Mouse (Mus musculus): ENCODE data around the gene Rac3. TPM values are rescaled to one million over a fixed set of nuclear protein-coding genes. Genes with fewer than 3 reads are reported as not detected.
"Not testable (repeated sequence)": the region's sequence is repeated elsewhere in the genome, so short reads cannot be mapped to it uniquely, and the experiment has no call there.

Gene Rac3
- total RNA-seq, 2 experiments from 2014 or later: 1.6 TPM; not detected in 1

- peak; percentile 40 for ATAC-seq (replicated peaks; ENCODE audit: low FRiP score, low TSS enrichment, poor library complexity, severe bottlenecking)
Measured at GRCm38 (mm10) chr11:120726243-120727168, 5.2 kb downstream of the Rac3 start.

- ATAC-seq (replicated peaks; ENCODE audit: low FRiP score, low TSS enrichment, poor library complexity, severe bottlenecking): peak; percentile 89
Measured at GRCm38 (mm10) chr11:120727169-120727527, 5.9 kb downstream of the Rac3 start, which contains the start of gene Dcxr. TSS of gene Dcxr (minus strand) at chr11:120727281.

DNA sequence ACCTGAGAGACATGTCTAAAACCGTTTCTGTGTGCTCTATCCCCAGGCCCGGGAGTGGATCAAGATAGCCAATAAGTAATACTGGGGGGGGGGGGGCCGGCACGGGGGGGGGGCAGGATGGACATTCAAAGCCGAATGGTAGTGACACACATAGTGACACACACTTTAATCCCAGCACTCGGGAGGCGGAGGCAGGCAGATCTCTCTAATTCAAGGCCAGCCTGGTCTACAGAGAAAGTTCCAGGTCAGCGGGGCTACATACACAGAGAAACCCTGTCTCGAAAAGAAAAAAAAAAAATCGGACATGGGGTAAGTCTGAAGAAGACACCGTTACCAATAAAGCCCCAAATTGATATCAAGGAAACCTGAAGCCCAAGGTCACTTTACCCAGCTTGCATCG is 6.3 kb downstream of the Rac3 start:
- no peak for ATAC-seq (replicated peaks; ENCODE audit: low FRiP score, low TSS enrichment, poor library complexity, severe bottlenecking)

DNA sequence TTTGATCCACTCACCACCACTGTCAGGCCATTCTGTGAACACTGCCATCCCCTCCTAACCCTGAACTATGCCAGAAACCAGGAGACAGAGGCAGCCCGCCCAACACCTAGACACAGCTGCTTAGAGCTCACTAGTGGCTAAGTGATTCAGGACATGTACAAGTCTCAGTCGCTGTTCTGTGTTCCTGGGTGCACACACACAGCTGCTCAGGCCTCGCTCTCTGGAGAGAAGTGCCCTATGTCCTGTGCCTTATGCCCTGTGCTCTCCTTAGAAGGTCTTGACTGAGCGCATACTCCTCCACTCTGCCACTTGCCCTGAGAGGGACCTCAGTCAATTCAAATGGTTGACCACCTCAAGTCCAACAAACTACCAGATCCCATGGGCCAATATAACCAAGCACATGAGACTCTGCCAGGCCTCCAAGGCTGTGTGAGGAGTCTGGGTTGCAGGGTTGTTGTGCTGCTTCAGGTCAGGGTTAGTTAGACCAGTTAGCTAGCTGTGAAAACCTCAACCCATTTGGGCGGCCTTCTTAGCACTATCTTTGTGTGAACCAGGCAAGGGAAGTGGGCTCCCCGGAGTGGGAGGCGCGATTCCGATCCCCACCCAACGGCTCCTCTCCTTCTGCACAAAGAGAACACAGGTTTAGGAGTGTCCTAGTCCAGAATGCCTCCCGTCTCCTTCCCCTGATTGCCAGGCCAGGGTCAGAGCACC is 7.4 kb downstream of the Rac3 start:
- no peak for ATAC-seq (replicated peaks; ENCODE audit: low FRiP score, low TSS enrichment, poor library complexity, severe bottlenecking)

DNA sequence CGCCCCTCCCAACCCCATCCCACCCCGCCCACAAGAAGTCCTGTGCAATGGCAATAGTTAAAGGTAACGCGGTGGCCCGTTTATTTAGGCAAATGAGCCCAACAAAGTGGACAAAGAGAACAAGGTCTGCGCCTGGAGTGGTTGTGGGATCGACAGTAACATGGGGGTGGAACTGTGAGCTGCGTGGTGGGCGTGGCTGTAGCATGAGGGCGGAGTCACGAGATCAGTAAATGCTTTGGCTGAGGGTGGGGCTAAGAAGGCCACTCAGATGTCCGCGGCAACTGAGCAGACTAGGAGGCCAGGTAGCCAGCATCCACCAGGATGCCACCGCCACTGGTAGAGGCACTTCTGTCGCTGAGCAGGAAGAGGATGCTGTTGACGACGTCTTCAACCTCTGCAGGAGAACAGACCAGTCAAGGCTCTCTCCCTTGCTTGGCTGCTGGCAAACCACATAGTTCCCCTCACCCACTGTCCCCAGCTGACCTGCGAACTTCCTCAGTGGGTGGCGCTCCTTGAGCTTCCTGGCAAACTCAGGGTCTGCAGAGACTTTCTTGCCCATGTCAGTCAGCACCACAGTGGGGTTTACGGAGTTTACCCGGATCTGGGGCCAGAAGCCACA is 8.3 kb downstream of the Rac3 start:
- ATAC-seq (replicated peaks; ENCODE audit: low FRiP score, low TSS enrichment, poor library complexity, severe bottlenecking): peak; percentile 56

- ATAC-seq (replicated peaks; ENCODE audit: low FRiP score, low TSS enrichment, poor library complexity, severe bottlenecking): no peak
Measured at GRCm38 (mm10) chr11:120730331-120730870, 9.1 kb downstream of the Rac3 start.

- ATAC-seq (replicated peaks; ENCODE audit: low FRiP score, low TSS enrichment, poor library complexity, severe bottlenecking): no peak
Measured at GRCm38 (mm10) chr11:120731395-120731794, 10.1 kb downstream of the Rac3 start.

- no peak for ATAC-seq (replicated peaks; ENCODE audit: low FRiP score, low TSS enrichment, poor library complexity, severe bottlenecking)
Measured at GRCm38 (mm10) chr11:120731858-120732680, 10.8 kb downstream of the Rac3 start, which contains the start of gene Cbr2. TSS of gene Cbr2 (minus strand) at chr11:120732114.

DNA sequence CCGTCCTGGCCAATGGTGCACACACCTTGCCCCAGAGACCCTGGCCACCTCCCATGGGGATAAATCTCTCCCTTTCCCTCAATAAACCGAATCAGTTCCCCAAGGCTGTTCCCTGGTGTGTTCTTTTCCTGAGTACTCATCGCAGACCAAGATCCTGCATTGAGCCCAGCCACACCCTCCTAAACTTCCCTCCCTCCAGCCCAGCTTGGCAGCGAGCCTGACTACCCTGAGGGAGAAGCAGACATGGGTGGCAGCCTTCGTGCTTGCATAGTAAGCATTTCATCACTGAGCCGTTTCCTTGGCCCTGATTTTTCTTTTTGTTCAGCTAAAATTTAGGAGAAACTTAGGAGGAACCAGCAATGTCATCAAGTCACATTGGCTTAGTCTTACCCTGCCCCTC is 12.3 kb downstream of the Rac3 start:
- ATAC-seq (replicated peaks; ENCODE audit: low FRiP score, low TSS enrichment, poor library complexity, severe bottlenecking): no peak

DNA sequence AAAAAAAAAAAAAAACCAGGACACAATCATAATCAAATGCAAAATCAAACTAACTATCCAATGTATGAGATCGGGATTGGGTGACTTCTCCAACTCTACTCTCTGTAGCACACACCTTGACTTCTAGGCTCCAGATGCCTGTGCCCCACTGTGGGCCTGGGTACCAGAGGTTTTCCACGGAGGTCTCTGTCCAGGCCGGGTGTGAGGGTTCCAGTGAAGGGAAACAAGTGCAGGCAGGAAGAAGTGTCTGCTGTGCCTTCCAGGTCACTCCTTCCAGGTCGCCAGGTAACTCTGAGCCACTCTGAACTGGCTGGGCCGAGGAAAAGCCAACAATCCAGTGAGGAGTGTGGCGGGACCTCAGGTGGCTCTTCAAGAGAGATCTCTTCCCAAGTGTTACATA is 15.2 kb downstream of the Rac3 start:
- ATAC-seq (replicated peaks; ENCODE audit: low FRiP score, low TSS enrichment, poor library complexity, severe bottlenecking): no peak

DNA sequence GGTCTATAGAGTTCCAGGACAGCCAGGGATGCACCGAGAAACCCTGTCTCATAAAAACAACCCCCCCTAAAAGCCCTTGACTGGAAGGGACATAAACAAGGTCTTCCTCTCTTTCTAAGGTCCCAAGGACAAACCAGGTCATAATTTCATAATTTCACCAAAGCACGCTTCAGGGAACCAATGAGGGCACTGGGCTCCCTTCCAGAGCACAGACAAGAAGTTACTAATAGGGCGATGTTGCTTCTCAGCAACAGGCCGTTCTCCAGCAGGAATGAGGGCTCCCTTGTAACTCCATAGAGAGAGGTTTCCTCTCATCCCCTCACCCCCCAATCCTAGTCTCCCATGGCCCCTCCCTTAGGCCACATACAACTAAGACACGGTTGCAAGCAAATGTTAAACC is 19.7 kb downstream of the Rac3 start:
- no peak for ATAC-seq (replicated peaks; ENCODE audit: low FRiP score, low TSS enrichment, poor library complexity, severe bottlenecking)

DNA sequence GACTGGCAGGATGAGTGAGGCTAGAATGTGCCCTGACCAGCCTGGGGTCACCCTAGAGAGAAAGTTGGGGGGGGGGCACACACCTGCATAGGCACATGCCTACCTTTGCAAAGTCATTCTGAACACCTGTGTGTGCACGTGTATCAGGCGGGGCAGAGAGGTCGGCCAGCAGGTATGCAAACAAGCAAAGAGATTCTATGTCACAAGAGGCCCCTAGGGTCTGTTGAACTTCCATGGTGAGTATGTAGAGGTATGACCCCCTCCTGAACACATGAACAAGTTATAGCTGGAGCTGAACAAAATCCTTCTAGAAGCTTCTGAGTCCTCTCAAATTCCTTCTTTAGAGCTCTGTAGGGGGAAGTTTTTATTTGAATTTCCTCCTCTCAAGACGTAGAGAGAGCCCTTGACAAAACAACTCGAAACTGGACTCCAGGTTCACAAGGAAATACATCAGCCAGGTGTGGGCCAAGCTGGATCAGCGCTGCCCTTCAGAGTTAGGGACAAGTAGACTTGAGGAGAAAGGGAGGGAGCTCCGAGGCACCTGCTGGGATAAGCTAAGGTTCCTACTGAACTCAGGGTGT is 22.9 kb downstream of the Rac3 start:
- no peak for ATAC-seq (replicated peaks; ENCODE audit: low FRiP score, low TSS enrichment, poor library complexity, severe bottlenecking)

- ATAC-seq (replicated peaks; ENCODE audit: low FRiP score, low TSS enrichment, poor library complexity, severe bottlenecking): no peak
Measured at GRCm38 (mm10) chr11:120747974-120748373, 26.7 kb downstream of the Rac3 start.

DNA sequence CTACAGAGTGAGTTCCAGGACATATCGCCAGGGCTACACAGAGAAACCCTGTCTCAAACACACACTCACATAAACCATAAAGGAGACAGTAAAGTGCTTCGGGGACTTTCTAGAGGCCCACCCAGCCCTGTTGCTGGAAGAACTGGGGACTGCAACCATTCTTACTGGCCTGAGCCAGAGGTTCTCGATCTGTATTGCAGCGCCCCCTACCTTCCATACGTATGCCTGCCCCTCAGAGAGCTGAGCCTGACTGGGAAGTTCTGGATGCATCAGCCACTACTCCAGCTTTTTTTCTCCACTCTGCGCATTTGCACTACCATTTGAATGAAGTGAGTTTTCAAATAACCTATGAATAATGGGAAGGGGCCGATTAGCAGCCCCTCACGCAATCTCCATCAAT is 28.2 kb downstream of the Rac3 start:
- peak; percentile 74 for ATAC-seq (replicated peaks; ENCODE audit: low FRiP score, low TSS enrichment, poor library complexity, severe bottlenecking)

DNA sequence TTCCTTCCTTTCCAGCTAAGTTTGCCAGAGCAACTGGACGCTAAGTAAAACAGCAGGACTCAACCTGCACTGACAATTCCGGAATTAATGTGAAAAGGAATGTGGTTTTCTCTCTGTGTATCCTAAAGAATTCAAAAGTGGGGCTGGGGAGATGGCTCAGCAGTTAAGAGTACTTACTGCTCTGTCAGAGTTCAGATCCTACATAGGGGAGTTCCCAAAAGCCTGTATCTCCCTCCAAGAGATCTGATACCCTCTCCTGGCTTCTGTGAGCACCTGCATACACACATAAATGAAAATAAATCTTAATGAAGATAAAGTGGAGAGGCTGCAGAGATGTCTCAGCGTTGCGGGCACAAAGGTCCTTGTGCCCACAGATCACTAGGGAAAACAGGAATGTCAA is 30.3 kb downstream of the Rac3 start:
- ATAC-seq (replicated peaks; ENCODE audit: low FRiP score, low TSS enrichment, poor library complexity, severe bottlenecking): no peak

DNA sequence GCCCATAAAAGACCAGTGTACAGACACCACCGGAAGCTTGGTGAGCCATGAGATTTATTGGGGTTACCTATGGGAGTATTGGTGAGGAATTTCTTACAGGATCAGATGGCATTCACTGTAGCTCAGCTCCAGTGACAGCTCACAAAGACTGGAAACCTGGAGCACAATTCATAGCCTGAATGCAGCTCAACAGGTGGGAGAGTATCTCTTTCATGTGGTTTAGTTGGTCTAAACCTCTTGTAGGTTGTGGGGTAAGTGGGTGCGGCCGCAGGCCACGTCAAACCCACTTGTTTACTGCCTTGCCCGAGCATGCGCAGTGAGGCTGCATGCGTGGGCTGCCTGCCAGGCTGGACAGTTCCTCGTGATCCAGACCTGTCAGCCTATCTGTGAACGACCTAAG is 39.0 kb downstream of the Rac3 start:
- no peak for ATAC-seq (replicated peaks; ENCODE audit: low FRiP score, low TSS enrichment, poor library complexity, severe bottlenecking)

- ATAC-seq (replicated peaks; ENCODE audit: low FRiP score, low TSS enrichment, poor library complexity, severe bottlenecking): no peak
Measured at GRCm38 (mm10) chr11:120761811-120762671, 40.8 kb downstream of the Rac3 start.

GRCm38 (mm10) chr11:120762672-120763041 is 41.4 kb downstream of the Rac3 start, which contains the start of gene Hmga1b:
TSS of gene Hmga1b (plus strand) at chr11:120762794.
- not testable (repeated sequence) for ATAC-seq (replicated peaks; ENCODE audit: low FRiP score, low TSS enrichment, poor library complexity, severe bottlenecking)

All from megakaryocyte-erythroid progenitor cell, adult 5-6 weeks (primary cell).